Mouse (Mus musculus): ENCODE results near the gene Olfr457.

GRCm38 (mm10) chr6:42489731-42490130, 13.6 kb upstream of the Olfr457 start:
- TF ChIP-seq CTCF (IDR thresholded peaks at IDR 0.05; ENCODE audit: low read depth) (no peak), EP300 (optimal IDR thresholded peaks at IDR 0.05) (no peak)

All from stomach, postnatal 0 days (tissue).